Mouse (Mus musculus): Measurements from ENCODE around the gene Cenpx. TPM values are rescaled to one million over a fixed set of nuclear protein-coding genes. Genes with fewer than 3 reads are reported as not detected.

Gene Cenpx
- polyA plus RNA-seq (2012; ENCODE audit: low replicate concordance), result 33.5 and 180 TPM in 2 replicates

GRCm38 (mm10) chr11:120713580-120714518 is at the start of gene Cenpx, which contains the start of gene Lrrc45:
Gene Cenpx, minus strand, starts transcription at chr11:120713738.
Gene Lrrc45, plus strand, starts transcription at chr11:120713925.

GRCm38 (mm10) chr11:120762672-120763041 is 49.1 kb upstream of the Cenpx start, which contains the start of gene Hmga1b:
Gene Hmga1b, plus strand, starts transcription at chr11:120762794.

GRCm38 (mm10) chr11:120731858-120732680 is 18.5 kb upstream of the Cenpx start, which contains the start of gene Cbr2:
Gene Cbr2, minus strand, starts transcription at chr11:120732114.

GRCm38 (mm10) chr11:120727169-120727527 is 13.6 kb upstream of the Cenpx start, which contains the start of gene Dcxr:
Gene Dcxr, minus strand, starts transcription at chr11:120727281.

GRCm38 (mm10) chr11:120721124-120722066 is 7.9 kb upstream of the Cenpx start, which contains the start of gene Rac3:
Gene Rac3, plus strand, starts transcription at chr11:120721470.

GRCm38 (mm10) chr11:120672687-120673593 is 40.6 kb downstream of the Cenpx start, which contains the start of gene Aspscr1:
Gene Aspscr1, plus strand, starts transcription at chr11:120672973.

GRCm38 (mm10) chr11:120661076-120661460 is 52.5 kb downstream of the Cenpx start, which contains the start of gene Notum:
Gene Notum, minus strand, starts transcription at chr11:120661175.

Other genes with a start within 250 kb of the Cenpx start
- gene Arl16, start 246.1 kb downstream of the Cenpx start, polyA plus RNA-seq (2012; ENCODE audit: low replicate concordance), result 9.5 and 17.8 TPM in 2 replicates
- gene Mrpl12, start 229.1 kb downstream of the Cenpx start, polyA plus RNA-seq (2012; ENCODE audit: low replicate concordance), result 288 and 518 TPM in 2 replicates
- 94.0 and 114 TPM in 2 replicates for gene Slc25a10, start 221.9 kb downstream of the Cenpx start, polyA plus RNA-seq (2012; ENCODE audit: low replicate concordance)
- not detected in 2 replicates for gene Gcgr, start 183.0 kb downstream of the Cenpx start, polyA plus RNA-seq (2012; ENCODE audit: low replicate concordance)
- 63.8 and 96.4 TPM in 2 replicates for gene Mcrip1, start 164.0 kb downstream of the Cenpx start, polyA plus RNA-seq (2012; ENCODE audit: low replicate concordance)
- gene Ppp1r27, start 162.6 kb downstream of the Cenpx start, polyA plus RNA-seq (2012; ENCODE audit: low replicate concordance), result not detected in 2 replicates
- gene P4hb, start 140.5 kb downstream of the Cenpx start, polyA plus RNA-seq (2012; ENCODE audit: low replicate concordance), result 998 and 1,537 TPM in 2 replicates
- 596 and 1,231 TPM in 2 replicates for gene Arhgdia, start 132.1 kb downstream of the Cenpx start, polyA plus RNA-seq (2012; ENCODE audit: low replicate concordance)
- gene Alyref, start 115.4 kb downstream of the Cenpx start, polyA plus RNA-seq (2012; ENCODE audit: low replicate concordance), result 192 and 295 TPM in 2 replicates
- gene Anapc11, start 115.3 kb downstream of the Cenpx start, polyA plus RNA-seq (2012; ENCODE audit: low replicate concordance), result 39.8 and 162 TPM in 2 replicates
- 2.4 and 7.0 TPM in 2 replicates for gene Npb, start 105.3 kb downstream of the Cenpx start, polyA plus RNA-seq (2012; ENCODE audit: low replicate concordance)
- gene Pcyt2, start 95.8 kb downstream of the Cenpx start, polyA plus RNA-seq (2012; ENCODE audit: low replicate concordance), result 56.6 and 107 TPM in 2 replicates
- 147 and 228 TPM in 2 replicates for gene Sirt7, start 88.5 kb downstream of the Cenpx start, polyA plus RNA-seq (2012; ENCODE audit: low replicate concordance)
- gene Mafg, start 80.1 kb downstream of the Cenpx start, polyA plus RNA-seq (2012; ENCODE audit: low replicate concordance), result 103 and 176 TPM in 2 replicates
- gene Pycr1, start 70.0 kb downstream of the Cenpx start, polyA plus RNA-seq (2012; ENCODE audit: low replicate concordance), result 2.3 and 2.7 TPM in 2 replicates
- not detected in 2 replicates for gene Myadml2, start 65.6 kb downstream of the Cenpx start, polyA plus RNA-seq (2012; ENCODE audit: low replicate concordance)
- 0.28 and 0.48 TPM in 2 replicates for gene Notum, start 52.6 kb downstream of the Cenpx start, polyA plus RNA-seq (2012; ENCODE audit: low replicate concordance)
- 168 and 366 TPM in 2 replicates for gene Aspscr1, start 40.8 kb downstream of the Cenpx start, polyA plus RNA-seq (2012; ENCODE audit: low replicate concordance)
- 29.3 and 37.4 TPM in 2 replicates for gene Lrrc45, start 187 bp upstream of the Cenpx start, polyA plus RNA-seq (2012; ENCODE audit: low replicate concordance)
- gene Rac3, start 7.7 kb upstream of the Cenpx start, polyA plus RNA-seq (2012; ENCODE audit: low replicate concordance), result 3.6 and 5.3 TPM in 2 replicates
- 8.7 and 44.1 TPM in 2 replicates for gene Dcxr, start 13.5 kb upstream of the Cenpx start, polyA plus RNA-seq (2012; ENCODE audit: low replicate concordance)
- 2.4 and 4.0 TPM in 2 replicates for gene Cbr2, start 18.4 kb upstream of the Cenpx start, polyA plus RNA-seq (2012; ENCODE audit: low replicate concordance)
- gene Hmga1b, start 49.1 kb upstream of the Cenpx start, polyA plus RNA-seq (2012; ENCODE audit: low replicate concordance), result 269 and 1,219 TPM in 2 replicates
- gene Rfng, start 70.5 kb upstream of the Cenpx start, polyA plus RNA-seq (2012; ENCODE audit: low replicate concordance), result 41.1 and 90.1 TPM in 2 replicates
- 35.0 and 37.0 TPM in 2 replicates for gene Gps1, start 70.5 kb upstream of the Cenpx start, polyA plus RNA-seq (2012; ENCODE audit: low replicate concordance)
- gene Dus1l, start 82.7 kb upstream of the Cenpx start, polyA plus RNA-seq (2012; ENCODE audit: low replicate concordance), result 123 and 193 TPM in 2 replicates
- 69.7 and 289 TPM in 2 replicates for gene Fasn, start 110.8 kb upstream of the Cenpx start, polyA plus RNA-seq (2012; ENCODE audit: low replicate concordance)
- 2.0 and 2.1 TPM in 2 replicates for gene Ccdc57, start 219.1 kb upstream of the Cenpx start, polyA plus RNA-seq (2012; ENCODE audit: low replicate concordance)
- gene Slc16a3, start 234.7 kb upstream of the Cenpx start, polyA plus RNA-seq (2012; ENCODE audit: low replicate concordance), result 10.6 and 15.1 TPM in 2 replicates

Measured in leukemia stem cell, adult 10-12 weeks (primary cell).